Mouse (Mus musculus) neural tube, embryonic 15.5 days (tissue): Measurements from ENCODE around the gene Xpnpep1. TPM values are rescaled to one million over a fixed set of nuclear protein-coding genes. Genes with fewer than 3 reads are reported as not detected.
A peak's percentile ranks its signal among the peaks of the same experiment; 100 is the strongest.

ENCODE experiments used
- ATAC-seq: fragments of 200-750 bp; cut with Nextera tagmentation; 2 replicates; pipeline ENCODE4 v1.8.0; 2017; ENCODE audit warnings: mild to moderate bottlenecking, moderate TSS enrichment, moderate library complexity; ENCODE audit not compliant: low FRiP score
- H3K27ac ChIP-seq: fragments of 300-500 bp; sonication (generic); replicated peaks from 2 replicates; pipeline ENCODE4 v1.5.1; 2015; ENCODE audit warnings: mild to moderate bottlenecking, inconsistent platforms
- H3K27me3 ChIP-seq: fragments of 300-500 bp; sonication (generic); replicated peaks from 2 replicates; pipeline ENCODE4 v1.6.1; 2015; ENCODE audit warnings: inconsistent platforms
- H3K36me3 ChIP-seq: fragments of 300-500 bp; sonication (generic); 2 replicates; pipeline ENCODE4 v1.6.1; 2015; ENCODE audit warnings: inconsistent platforms
- H3K4me1 ChIP-seq: fragments of 300-500 bp; sonication (generic); 2 replicates; pipeline ENCODE4 v1.6.1; 2015; ENCODE audit warnings: inconsistent platforms
- H3K4me2 ChIP-seq: fragments of 300-500 bp; sonication (generic); 2 replicates; pipeline ENCODE4 v1.6.1; 2015; ENCODE audit warnings: inconsistent platforms, mild to moderate bottlenecking, moderate library complexity
- H3K4me3 ChIP-seq: fragments of 300-500 bp; sonication (generic); replicated peaks from 2 replicates; pipeline ENCODE4 v1.5.1; 2015; ENCODE audit warnings: mild to moderate bottlenecking, inconsistent platforms
- H3K9ac ChIP-seq: fragments of 300-500 bp; sonication (generic); replicated peaks from 2 replicates; pipeline ENCODE4 v1.6.1; 2015; ENCODE audit warnings: mild to moderate bottlenecking, inconsistent platforms
- H3K9me3 ChIP-seq: fragments of 300-500 bp; sonication (generic); replicated peaks from 2 replicates; pipeline ENCODE4 v1.6.1; 2016; ENCODE audit warnings: inconsistent platforms
- WGBS: fragments of 180-500 bp; shearing (Covaris S2); methylation state at CpG from one replicate; pipeline ENCODE4 v1.1.7; 2015; ENCODE audit warnings: mixed read lengths; 5-methylcytosine and 5-hydroxymethylcytosine counted together
- polyA plus RNA-seq: library from polyadenylated mRNA; unstranded; fragments of >200 nt; fragmentation: Nextera tagmentation; extraction: Ambion mirVana; gene quantifications from 2 replicates; pipeline ENCODE4 v1.2.1, GENCODE M21; 2015

Gene Xpnpep1
- polyA plus RNA-seq, 1 experiment from 2014 or later: 117 TPM

DNA sequence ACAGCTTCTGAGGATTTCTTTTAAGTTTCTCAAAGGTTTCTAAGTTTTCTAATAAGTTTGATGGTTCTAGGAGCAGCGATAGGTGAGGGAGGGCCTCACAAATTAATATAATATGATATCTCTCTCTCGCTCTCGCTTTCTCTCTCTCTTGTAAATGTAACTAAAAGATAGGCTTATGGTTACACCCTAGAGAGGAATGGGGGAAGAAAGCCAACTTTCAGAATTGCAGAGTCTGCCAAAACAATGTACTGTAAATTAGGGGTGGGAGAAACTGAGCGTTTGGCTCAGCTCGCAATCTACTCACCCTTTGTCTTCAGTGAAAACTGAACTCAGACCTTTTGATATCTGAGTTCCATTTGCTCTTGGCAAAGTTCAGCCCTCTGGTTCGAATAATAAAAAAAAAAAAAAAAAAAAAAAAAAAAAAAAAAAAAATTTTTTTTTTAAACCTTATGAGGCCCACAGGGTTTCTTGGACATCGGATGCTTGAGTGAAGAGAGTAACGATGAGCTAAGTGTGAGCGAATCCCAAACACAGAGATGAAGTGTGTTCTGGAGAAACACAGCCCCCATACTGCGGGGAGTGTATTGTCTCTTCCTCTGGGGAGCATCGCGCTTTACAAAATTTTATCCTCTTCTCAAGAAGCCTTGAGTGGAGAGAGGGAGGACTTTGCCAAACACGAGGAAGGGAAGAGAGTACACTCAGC, 3.6 kb upstream of the Xpnpep1 start:
- Histone ChIP-seq H3K4me3 (no peak overlapping the region), H3K4me2 (no peak overlapping the region), H3K9me3 (no peaks in the 10 kb centered on the region), H3K36me3 (no peaks in the 10 kb centered on the region), H3K27ac (no peak overlapping the region), H3K27me3 (no peaks in the 10 kb centered on the region), H3K9ac (no peak overlapping the region), H3K4me1 (0 out of 2 replicates have a peak, but pooled peaks cover 4% of the 10 kb centered on the region)
- WGBS: 84% methylated on average over 13 of the region's 13 CpGs
- no peak for ATAC-seq

- H3K36me3 ChIP-seq: no peaks in the 10 kb centered on the region
- no peak overlapping the region for H3K9ac ChIP-seq
- ATAC-seq: no peak
- no peak overlapping the region for H3K4me2 ChIP-seq
- no peak overlapping the region for H3K4me3 ChIP-seq
- no peak overlapping the region for H3K27ac ChIP-seq
- peaks cover 15% of the 10 kb centered on the region for H3K4me1 ChIP-seq
- 80% methylated on average over 4 of the region's 4 CpGs for WGBS
- no peaks in the 10 kb centered on the region for H3K27me3 ChIP-seq
- no peaks in the 10 kb centered on the region for H3K9me3 ChIP-seq
Observed at GRCm38 (mm10) chr19:53041570-53041969, 1.6 kb upstream of the Xpnpep1 start.

- no peaks in the 10 kb centered on the region for H3K27me3 ChIP-seq
- 83% methylated on average over 5 of the region's 5 CpGs for WGBS
Observed at GRCm38 (mm10) chr19:53041133-53041510, 1.1 kb upstream of the Xpnpep1 start.

GRCm38 (mm10) chr19:53039090-53039489, 924 bp downstream of the Xpnpep1 start:
- H3K27me3 ChIP-seq: no peaks in the 10 kb centered on the region
- peak; percentile 60 for ATAC-seq
- WGBS: 27% methylated on average over 11 of the region's 11 CpGs

More at GRCm38 (mm10) chr19:53041133-53041510, 1.1 kb upstream of the Xpnpep1 start:
- Histone ChIP-seq H3K9ac (no peak overlapping the region), H3K4me1 (peaks cover 15% of the 10 kb centered on the region), H3K27ac (no peak overlapping the region), H3K9me3 (no peaks in the 10 kb centered on the region), H3K36me3 (no peaks in the 10 kb centered on the region), H3K4me3 (no peak overlapping the region), H3K4me2 (no peak overlapping the region)
- no peak for ATAC-seq

DNA sequence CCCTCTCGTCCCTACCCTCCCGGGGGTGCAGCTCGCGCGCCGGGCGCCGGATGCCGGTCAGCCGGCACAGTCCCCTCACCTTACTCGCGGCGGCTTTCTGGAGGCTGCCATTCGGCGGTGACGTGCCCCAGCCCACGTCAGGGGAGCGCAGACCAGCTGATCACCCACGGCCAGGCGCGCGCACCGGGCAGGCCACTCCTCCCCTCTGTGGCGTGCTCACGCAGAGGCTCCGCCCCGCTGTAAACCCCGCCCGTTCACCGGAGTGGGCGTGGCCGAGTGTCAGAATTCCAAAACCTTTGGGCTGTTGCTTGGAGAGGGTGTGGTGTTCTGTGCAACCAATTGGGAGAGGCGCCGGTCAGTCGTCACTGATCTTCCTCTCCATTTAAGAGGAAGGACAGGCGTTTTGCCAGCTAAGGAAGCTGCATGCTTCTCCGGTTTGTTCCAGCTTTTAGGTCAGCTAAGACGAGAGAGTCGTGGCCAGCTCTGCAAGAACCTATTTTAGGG, 1.5 kb downstream of the Xpnpep1 start:
- Histone ChIP-seq H3K9ac (peak overlapping the region; percentile 99), H3K4me2 (peak overlapping the region; percentile 81), H3K4me1 (peaks cover 15% of the 10 kb centered on the region), H3K9me3 (no peaks in the 10 kb centered on the region), H3K36me3 (no peaks in the 10 kb centered on the region), H3K27ac (peak overlapping the region; percentile 91), H3K4me3 (peak overlapping the region; percentile 96), H3K27me3 (no peaks in the 10 kb centered on the region)
- under 1% methylated on average over 39 of the region's 39 CpGs for WGBS
- peak; percentile 99 for ATAC-seq

More at GRCm38 (mm10) chr19:53039090-53039489, 924 bp downstream of the Xpnpep1 start:
- H3K4me1 ChIP-seq: peaks cover 15% of the 10 kb centered on the region
- H3K4me2 ChIP-seq: peak overlapping the region; percentile 81
- peak overlapping the region; percentile 91 for H3K27ac ChIP-seq
- H3K9ac ChIP-seq: peak overlapping the region; percentile 24; the same call in 1 of the 2 replicates
- H3K9me3 ChIP-seq: no peaks in the 10 kb centered on the region
- H3K4me3 ChIP-seq: peak overlapping the region; percentile 96
- H3K36me3 ChIP-seq: no peaks in the 10 kb centered on the region

GRCm38 (mm10) chr19:53037925-53038419, 2.0 kb downstream of the Xpnpep1 start:
- Histone ChIP-seq H3K27me3 (no peaks in the 10 kb centered on the region), H3K4me2 (peak overlapping the region; percentile 81), H3K36me3 (no peaks in the 10 kb centered on the region), H3K9ac (peak overlapping the region; percentile 99), H3K9me3 (no peaks in the 10 kb centered on the region), H3K27ac (peak overlapping the region; percentile 91), H3K4me3 (peak overlapping the region; percentile 96), H3K4me1 (peaks cover 15% of the 10 kb centered on the region)
- WGBS: under 1% methylated on average over 28 of the region's 28 CpGs
- ATAC-seq: peak; percentile 67; the same call in 1 of the 2 replicates

DNA sequence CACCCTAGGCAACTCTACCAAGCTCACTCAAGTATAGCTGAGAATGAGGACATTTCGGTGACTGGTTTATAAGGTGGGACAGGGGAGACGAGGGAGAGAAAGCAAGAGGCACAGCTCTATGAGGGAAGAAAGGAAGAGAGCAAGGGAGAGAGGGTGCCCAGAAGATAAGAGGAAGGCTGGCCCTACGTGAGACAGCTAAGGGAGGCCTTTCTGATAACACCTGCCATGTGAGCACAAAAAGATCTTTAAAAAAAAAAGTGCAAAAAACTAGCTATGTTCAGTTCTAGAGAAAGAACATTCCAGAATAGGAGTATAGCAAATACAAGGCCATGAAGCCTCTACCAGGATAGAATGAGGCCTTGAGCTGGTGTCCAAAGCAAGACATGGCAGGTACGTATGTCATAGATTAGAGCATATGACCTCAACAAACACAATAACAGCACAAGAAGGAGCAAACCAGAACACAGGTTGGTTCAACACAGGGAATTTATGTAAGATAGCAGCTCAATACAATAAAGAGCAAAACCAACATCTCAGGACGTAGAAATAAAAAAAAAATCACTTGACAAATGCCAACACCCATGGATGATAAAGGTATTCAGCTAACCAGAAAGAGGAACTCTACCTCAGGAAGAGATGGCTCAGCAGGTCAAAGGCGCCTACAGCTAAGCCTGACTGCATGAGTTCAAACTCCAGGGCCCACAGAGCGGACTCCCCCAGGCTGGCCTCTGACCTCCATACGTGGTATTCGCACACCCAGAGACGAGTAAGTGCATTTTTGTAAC, 6.7 kb downstream of the Xpnpep1 start:
- H3K27me3 ChIP-seq: no peaks in the 10 kb centered on the region
- WGBS: 95% methylated on average over 10 of the region's 10 CpGs
- H3K4me3 ChIP-seq: no peak overlapping the region
- no peak overlapping the region for H3K27ac ChIP-seq
- H3K36me3 ChIP-seq: peaks cover 24% of the 10 kb centered on the region
- no peak overlapping the region for H3K4me2 ChIP-seq
- no peak for ATAC-seq
- H3K9me3 ChIP-seq: no peaks in the 10 kb centered on the region
- no peak overlapping the region for H3K9ac ChIP-seq
- peaks cover 11% of the 10 kb centered on the region for H3K4me1 ChIP-seq

- Histone ChIP-seq H3K4me2 (no peak overlapping the region), H3K9ac (no peak overlapping the region), H3K4me1 (peaks cover 9% of the 10 kb centered on the region), H3K9me3 (no peaks in the 10 kb centered on the region), H3K36me3 (peaks cover 24% of the 10 kb centered on the region), H3K27me3 (no peaks in the 10 kb centered on the region), H3K27ac (no peak overlapping the region), H3K4me3 (no peak overlapping the region)
- WGBS: 85% methylated on average over 3 of the region's 3 CpGs
- no peak for ATAC-seq
Observed at GRCm38 (mm10) chr19:53032647-53033046, 7.4 kb downstream of the Xpnpep1 start.

DNA sequence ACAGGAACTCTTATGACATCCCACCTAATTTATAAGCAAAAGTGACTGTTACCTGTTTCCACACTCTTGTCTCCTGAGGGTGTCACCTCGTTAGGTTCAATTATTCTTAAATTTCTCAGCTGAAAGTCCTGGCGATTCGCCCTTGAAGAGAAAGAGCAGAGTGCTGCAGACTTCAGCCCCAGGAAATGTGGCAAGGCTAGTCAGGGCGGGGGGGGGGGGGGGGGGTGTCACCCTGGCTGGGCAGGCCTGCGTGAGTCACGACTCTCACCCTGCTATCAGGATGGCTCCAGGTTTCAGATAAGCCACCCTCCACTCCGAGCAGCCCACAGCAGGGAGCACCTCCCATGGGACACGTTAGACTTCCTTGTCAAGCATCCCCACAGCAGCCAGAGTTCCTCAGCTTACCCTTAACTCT, 8.1 kb downstream of the Xpnpep1 start:
- Histone ChIP-seq H3K36me3 (peaks cover 29% of the 10 kb centered on the region), H3K9ac (no peak overlapping the region), H3K9me3 (no peaks in the 10 kb centered on the region), H3K27ac (no peak overlapping the region), H3K4me3 (no peak overlapping the region), H3K4me2 (no peak overlapping the region), H3K27me3 (no peaks in the 10 kb centered on the region), H3K4me1 (peaks cover 2% of the 10 kb centered on the region)
- no peak for ATAC-seq
- WGBS: 83% methylated on average over 8 of the region's 8 CpGs

DNA sequence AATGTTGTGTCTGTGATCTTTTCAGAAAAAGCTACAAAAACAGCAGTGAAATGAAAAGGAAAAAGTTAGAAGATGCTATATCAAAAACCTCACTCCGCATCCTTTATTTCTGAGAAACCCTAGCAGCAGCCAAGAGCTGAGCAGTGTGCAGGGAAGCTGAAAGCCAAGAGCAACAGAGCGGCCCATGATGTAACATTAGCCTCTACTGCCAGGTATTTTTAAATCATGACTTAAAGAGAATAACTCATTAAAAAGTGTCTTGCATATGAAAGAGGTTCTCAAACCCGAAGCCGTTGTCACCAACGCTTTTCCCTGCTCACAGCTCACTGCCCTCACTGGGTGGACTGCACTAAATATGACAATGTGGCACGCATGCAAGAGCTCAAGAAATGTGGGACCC, 9.7 kb downstream of the Xpnpep1 start:
- Histone ChIP-seq H3K27ac (no peak overlapping the region), H3K9me3 (no peaks in the 10 kb centered on the region), H3K4me1 (no peaks in the 10 kb centered on the region), H3K36me3 (peaks cover 38% of the 10 kb centered on the region), H3K9ac (no peak overlapping the region), H3K4me2 (no peak overlapping the region), H3K27me3 (no peaks in the 10 kb centered on the region), H3K4me3 (no peak overlapping the region)
- WGBS: 97% methylated on average over 6 of the region's 6 CpGs
- no peak for ATAC-seq

GRCm38 (mm10) chr19:53029686-53030085, 10.3 kb downstream of the Xpnpep1 start:
- no peaks in the 10 kb centered on the region for H3K27me3 ChIP-seq
- H3K4me3 ChIP-seq: no peak overlapping the region
- no peak overlapping the region for H3K27ac ChIP-seq
- 95% methylated on average over 5 of the region's 5 CpGs for WGBS
- no peaks in the 10 kb centered on the region for H3K9me3 ChIP-seq
- peaks cover 43% of the 10 kb centered on the region for H3K36me3 ChIP-seq
- H3K9ac ChIP-seq: no peak overlapping the region
- H3K4me1 ChIP-seq: no peaks in the 10 kb centered on the region
- H3K4me2 ChIP-seq: no peak overlapping the region
- ATAC-seq: no peak
